Mouse (Mus musculus) bone marrow macrophage, adult 2 months (primary cell): Measurements from ENCODE around the gene Crabp1.

Experiments
- CTCF ChIP-seq: IDR thresholded peaks from 2 replicates; pipeline ENCODE4 v1.5.1; 2012; ENCODE audit warnings: low read depth, mild to moderate bottlenecking, low read length, moderate library complexity
- POLR2A ChIP-seq: IDR thresholded peaks from 2 replicates; pipeline ENCODE4 v1.6.1; 2012; ENCODE audit warnings: mild to moderate bottlenecking, low read depth, low read length, borderline replicate concordance

- TF ChIP-seq POLR2A, result no peak
- TF ChIP-seq CTCF, result no peak
These were observed 32.4 kb upstream of the Crabp1 start for GRCm38 (mm10) chr9:54732122-54732521.
